Mouse (Mus musculus) ES-CJ7 (cell line): Measurements from ENCODE around the gene Ints5.
"Not testable (repeated sequence)": the region's sequence is repeated elsewhere in the genome, so short reads cannot be mapped to it uniquely, and the experiment has no call there.

ENCODE experiments used
- DNase-seq: peaks from one replicate; pipeline ENCODE4 v3.0.0; 2011; ENCODE audit warnings: low read depth, low spot score

Gene Ints5

DNA sequence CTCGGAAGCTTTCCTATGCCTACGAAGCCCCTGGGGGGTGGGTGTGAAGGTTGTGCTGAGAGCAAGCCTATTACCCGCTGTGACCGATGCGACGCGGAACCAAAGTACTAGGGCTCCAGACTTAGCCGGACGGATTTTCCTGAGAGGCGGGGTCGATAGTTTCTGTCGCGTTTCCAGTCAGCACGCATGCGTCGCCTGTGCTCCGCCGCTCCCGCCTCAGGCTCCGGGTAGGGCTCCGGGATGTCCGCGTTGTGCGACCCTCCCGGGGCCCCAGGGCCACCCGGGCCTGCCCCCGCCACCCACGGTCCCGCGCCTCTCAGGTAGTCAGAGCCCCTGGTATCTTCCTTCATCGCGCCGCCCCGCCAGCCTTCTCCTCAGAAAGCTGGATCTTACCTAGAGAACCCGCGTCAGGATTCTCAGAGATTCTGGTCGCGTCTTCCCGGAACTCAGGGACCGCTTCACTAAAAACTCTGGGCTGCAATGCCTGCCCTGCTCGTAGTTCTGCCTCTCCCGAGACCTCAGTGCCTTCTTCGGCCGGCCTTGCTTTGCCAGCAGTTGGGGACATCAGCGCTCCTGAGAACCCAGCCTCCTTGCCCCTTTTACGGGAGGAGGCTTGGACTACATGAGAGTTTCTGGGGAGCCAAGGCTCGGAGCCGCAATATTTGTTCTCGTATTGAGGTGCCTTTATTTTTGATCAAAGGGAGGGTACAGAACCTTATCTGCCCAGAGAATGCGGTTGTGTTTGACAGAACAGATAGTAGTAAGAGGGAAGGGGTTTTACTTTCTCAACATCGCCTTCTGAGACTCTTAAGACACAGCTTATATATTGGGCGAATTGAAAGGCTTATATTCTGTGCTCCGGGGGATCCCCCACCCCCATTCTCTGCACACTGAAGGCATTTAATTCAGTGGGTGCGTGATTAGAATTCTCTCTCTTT is at the start of gene Ints5:
Gene Ints5, plus strand, starts transcription at position 177 of the 938 bp plus-strand sequence.
- DNase-seq = peak; percentile 94

GRCm38 (mm10) chr19:8844371-8845129 is 48.3 kb upstream of the Ints5 start:
- DNase-seq = peak; percentile 80

DNA sequence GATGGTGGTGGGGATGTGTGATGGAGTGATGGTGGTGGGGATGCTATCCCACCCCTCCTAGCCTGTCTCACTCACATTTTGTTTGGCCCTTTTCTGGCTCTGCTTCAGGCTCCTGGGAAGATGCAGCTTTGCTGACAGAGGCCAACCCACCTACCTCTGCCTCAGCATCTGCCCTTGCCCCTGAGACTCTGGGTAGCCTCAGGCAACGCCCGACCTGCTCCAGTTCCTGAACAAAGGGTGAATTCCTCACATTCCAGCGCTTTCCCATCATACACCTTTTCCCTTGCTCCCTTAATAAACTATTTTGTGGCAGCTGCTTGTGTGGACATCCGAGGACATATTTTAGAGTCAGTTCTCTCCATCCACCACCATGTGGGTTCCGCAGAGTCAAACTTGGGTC is 44.4 kb upstream of the Ints5 start:
- peak; percentile 59 for DNase-seq

GRCm38 (mm10) chr19:8850402-8850901 is 42.4 kb upstream of the Ints5 start, which contains the start of gene Lrrn4cl:
Lrrn4cl (plus strand) TSS chr19:8850768.
- peak; percentile 74 for DNase-seq

- DNase-seq = no peak
Observed at GRCm38 (mm10) chr19:8851639-8852038, 41.2 kb upstream of the Ints5 start.

DNA sequence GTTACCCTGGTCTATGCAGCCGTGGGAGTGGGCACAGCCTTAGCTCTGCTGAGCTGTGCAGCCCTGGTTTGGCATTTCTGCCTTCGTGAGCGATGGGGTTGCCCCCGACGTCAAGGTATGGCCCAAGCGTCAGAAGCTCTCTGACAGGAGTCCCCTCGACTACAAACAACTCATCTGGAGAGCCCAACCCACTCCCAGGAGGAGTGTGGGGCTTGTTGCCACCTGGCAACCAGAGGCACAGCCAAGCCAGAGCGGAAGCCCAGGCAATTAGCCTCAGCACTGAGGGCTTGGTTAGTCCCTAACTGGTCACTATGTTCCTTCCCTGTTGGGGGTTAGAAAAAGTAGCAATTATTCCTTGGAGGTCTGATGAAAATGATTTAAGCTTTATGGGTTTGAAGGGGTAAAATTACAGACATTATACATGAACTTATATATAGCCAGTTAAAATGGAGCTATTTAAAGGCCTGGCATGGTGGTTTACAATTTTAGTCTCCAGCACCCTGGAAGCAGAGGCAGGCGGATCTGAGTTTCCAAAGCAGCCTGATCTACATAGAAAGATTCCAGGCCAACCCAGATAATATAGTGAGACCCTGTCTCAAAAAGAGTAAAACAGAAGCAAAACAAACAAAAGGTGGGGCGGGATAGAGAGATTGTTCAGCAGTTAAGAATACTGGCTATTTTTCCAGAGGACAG is 40.4 kb upstream of the Ints5 start:
- no peak for DNase-seq

DNA sequence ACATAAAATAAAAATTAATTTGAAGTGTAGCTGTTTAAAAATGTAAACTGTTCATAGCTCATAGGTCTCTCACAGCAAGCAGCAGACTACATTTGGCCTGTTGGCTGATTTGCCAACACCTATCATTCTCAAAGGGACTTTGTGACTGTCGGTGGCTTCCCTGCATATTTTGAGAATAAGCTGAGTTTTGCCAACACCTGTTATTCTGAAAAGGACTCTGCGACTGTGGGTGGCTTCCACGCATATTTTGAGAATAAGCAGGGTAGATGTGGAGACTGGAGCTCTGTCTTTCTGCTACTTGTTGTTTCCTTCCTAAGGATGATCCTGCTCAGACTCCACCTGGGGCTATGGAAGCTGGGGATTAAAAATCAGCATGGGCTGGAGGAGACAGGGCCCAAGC is 39.7 kb upstream of the Ints5 start:
- DNase-seq = no peak

DNA sequence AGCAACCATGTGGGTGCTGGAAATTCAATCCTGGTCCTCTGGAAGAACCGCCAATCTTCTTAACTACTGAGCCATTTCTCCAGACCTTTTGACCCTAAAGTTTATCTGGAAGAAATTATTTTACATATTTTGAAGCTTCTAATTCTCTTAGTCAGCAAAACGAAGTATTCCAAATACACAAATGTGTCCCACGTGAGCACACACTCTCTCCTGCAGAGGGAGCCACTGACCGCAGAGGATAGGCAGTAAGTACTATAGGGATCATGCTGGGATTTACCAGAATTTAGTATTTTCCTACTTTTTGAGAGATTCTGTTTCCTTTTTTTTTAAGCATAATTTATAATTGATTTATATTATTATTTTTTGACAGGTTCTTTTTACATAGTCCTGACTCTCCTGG is 35.1 kb upstream of the Ints5 start:
- peak; percentile 75 for DNase-seq

DNA sequence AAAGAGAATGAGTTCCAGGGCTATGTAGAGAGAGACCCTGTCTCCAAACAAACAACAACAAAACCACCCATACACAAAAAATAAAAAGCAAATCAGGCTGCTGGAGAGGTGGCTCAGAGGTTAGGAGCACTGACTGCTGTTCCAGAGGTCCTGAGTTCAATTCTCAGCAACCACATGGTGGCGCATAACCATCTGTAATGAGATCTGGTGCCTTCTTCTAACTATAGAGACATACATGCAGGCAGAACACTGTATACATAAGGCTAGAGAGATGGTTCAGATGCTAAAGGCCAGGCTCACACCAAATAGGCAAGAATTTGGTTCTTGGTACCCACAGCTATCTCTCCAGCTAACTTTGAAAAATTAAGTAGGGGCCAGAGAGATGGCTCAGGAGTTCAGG is 33.8 kb upstream of the Ints5 start:
- DNase-seq = peak; percentile 48

- DNase-seq = no peak
Observed at GRCm38 (mm10) chr19:8864265-8864664, 28.5 kb upstream of the Ints5 start.

GRCm38 (mm10) chr19:8870381-8870780 is 22.4 kb upstream of the Ints5 start:
- not testable (repeated sequence) for DNase-seq

DNA sequence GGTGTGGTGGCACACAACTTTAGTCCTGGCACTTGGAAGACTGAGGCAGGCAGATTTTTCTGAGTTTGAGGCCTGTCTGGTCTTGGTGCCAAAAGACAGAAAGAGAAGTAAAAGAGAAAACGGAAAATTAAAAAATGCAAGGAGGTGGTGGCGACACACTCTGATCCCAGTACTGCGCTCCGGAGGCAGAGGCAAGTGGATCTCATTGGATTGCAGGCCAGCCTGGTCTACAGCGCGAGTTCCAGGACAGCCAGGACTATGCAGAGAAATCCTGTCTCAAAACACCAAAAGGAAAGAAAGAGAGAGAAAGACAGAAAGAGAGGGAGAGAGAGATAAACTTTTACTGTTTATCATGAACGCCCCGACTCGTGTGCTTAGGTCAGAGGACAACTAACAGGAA is 22.0 kb upstream of the Ints5 start:
- no peak for DNase-seq

GRCm38 (mm10) chr19:8871267-8872186 is 21.3 kb upstream of the Ints5 start, which contains the start of gene Ubxn1:
Ubxn1 (plus strand) TSS chr19:8871496.
- DNase-seq = peak; percentile 99

DNA sequence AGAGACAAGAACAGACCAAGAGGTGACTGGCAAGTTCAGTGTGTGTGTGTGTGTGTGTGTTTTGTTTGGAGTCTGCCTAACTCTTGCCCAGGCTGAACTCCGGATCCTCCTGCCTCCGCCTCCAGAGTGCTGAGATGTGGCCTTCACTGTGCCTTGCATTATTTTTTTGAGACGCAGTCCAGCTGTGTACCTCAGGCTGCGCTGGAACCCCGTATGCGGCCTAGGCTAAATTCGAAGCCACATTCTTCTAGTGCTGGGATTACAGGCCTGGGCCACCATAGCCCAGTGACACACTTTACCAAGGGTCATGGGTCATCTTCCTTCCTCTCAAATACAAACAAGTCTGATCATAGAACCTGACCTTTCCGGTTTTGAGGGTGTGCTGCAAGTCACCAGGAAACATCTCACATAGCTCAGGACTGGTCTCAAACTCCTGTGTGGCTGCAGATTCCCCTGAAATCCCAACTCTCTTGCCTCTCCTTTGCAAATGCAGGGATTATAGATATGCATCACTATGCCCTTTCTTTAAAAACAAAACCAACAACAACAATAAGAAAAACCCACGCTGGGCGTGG is 20.5 kb upstream of the Ints5 start:
- DNase-seq = peak; percentile 54

- DNase-seq = no peak
Observed at GRCm38 (mm10) chr19:8875031-8875430, 17.8 kb upstream of the Ints5 start.

DNA sequence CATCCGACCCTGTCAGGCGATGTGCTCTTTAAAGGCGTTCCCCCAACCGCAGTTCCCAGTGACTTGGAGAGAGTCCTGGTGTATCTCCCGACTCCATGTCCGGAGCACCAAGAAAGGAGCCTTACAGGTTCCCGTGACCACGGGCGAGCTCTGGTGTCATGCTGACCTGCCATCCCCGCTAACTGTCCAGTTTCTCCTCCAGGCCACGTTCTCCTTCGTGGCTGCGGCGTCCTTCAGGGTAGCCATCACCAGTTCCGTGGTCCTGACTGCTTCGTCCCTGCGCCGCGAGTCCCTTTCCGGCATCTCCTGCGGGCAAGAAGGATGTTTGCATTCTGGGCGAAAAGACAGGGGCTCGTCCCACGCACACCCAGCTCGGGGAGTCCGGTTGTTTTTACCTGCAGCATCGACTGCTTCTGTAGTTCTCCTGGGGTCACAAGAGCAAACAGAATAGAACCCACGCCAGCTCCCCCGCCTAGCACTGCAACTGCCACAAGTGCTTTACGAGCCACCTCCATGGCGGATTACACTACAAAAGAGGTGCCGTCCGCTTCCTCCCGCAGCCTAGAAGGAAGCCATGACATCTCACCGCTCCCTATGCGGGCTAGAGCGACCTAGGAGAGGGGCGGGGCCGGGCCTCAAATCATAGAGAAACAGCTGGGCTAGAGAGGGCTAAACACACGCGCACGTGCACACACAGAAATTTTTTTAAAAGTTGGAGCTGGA is 12.3 kb upstream of the Ints5 start, which contains the start of gene Uqcc3:
Gene Uqcc3, minus strand, starts transcription at position 613 of the 723 bp plus-strand sequence.
- peak; percentile 88 for DNase-seq

DNA sequence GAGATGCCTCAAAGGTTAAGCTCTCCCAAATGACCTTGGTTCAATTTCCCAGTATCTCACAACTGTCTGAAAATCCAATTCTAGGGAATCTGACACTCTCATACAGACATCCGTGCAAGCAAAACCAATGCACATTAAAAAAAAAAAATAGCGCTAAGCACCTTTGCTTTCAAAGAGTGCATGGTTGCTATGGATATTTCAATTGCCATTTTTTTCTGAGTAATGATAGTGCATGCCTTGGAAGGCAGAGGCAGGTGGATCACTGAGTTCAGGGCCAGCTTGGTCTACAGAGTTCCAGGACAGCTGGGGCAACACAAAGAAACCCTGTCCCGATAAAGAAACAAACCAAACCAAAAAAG is 11.8 kb upstream of the Ints5 start:
- no peak for DNase-seq

DNA sequence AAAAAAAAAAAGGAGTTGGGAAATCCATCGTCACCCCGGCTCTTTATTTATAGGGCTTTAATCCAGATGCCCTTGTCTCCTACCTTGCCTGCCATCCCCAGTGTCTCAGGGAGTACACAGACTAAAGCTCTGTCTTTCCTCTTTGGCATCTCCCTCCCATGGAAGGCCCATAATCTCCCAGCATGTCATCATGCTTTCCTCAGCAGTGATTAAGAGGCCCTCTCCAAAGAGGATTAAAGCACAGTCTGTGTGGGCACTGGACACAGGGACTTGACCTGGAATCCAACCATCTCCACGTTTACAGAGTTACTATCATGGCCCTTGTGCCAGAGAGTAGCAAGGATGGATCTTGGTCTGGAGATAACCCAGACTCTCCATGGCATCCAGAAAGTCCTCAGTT is 9.2 kb upstream of the Ints5 start, which contains the start of the genes Lbhd1 and Gm49403:
Gene Lbhd1, plus strand, starts transcription at position 117 of the 400 bp plus-strand sequence.
Gene Gm49403, plus strand, starts transcription at position 315 of the 400 bp plus-strand sequence.
- no peak for DNase-seq

GRCm38 (mm10) chr19:8886916-8887584 is 5.8 kb upstream of the Ints5 start:
- no peak for DNase-seq
